Mouse (Mus musculus): ENCODE results near the gene 4931440F15Rik.

Gene 4931440F15Rik

DNA sequence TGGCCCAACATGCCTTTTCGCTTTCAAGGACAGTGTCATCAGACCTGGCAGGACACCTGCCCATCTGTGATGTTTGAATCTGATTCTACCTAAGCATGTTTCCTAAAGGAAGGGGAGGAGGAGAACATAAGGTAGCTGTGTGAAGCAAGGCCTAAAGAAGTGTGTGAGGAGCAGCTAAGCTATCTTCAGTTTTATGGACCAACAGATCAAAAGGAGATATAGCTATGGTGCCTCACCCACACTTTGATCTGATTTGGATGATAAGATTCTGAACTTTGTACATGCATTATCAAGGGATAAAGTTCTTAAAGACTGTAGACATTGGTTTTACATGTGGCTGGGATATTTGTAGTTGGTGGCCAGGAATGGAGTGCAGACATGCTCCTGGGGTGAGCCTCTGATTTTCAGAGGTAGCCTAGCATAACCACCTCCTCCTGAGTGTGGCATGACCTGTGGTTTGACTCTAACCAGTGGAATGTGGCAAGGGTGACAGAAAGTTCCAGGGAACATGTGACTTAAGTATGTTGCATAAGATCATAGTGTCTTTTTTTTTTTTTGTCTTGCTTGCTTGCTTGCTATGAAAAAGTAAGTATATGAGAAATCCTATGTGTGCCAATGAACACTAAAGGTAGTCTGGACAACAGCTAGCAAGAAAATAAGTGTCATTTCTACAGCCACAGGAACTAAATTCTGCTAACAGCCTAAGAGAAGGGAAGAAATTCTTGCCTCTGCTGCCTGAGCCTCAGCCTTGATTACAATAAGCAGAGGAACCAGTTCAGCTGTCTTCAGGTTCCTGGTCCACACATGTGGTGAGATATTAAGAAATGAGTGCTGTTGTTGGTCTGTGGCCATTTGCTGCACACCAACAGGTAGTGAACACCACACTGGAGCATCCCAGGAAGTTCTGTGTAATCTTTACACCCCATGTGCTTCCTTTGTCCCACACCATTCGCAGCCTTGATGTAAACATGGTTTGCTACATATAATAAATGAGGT is 23.7 kb downstream of the 4931440F15Rik start:
- DNase-seq: no peak

DNA sequence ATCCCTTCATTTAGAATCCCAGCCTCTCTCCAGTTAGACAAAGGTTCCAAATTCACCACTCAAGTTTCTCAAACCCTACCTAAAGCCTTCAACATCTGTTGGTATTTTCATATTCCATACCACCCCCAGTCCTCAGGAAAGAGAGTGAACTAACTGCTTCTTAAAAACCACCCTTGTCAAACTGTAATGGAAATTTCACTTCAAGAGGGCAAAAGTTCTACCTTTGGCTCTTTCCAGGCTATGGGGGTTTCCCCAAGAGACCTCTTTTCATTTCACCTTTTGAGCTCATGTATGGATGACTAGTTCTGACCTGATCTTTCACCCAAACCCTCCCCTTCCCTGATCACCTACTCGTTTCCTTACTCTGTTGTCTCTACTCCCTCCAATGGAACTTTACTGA is 25.6 kb downstream of the 4931440F15Rik start:
- no peak for DNase-seq

DNA sequence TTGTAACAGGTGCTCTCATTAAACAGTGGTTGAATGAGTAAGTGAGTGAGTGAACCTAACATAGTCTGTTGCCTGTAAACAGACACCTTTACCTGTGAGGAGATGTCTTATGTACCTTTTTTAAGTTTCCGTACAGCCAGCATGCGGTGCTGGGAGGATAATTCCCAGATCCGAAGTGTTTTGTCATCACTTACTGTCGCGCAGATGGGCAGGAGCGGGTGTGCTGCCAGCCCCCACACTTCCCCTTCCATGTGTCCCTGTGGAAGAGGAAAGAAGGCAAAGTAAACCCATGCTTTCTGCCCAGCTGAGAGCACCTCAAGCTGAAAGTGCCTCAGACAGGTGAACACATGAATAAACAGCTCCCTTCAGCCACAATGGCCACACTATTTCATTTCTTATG is 30.4 kb downstream of the 4931440F15Rik start:
- DNase-seq: no peak

DNA sequence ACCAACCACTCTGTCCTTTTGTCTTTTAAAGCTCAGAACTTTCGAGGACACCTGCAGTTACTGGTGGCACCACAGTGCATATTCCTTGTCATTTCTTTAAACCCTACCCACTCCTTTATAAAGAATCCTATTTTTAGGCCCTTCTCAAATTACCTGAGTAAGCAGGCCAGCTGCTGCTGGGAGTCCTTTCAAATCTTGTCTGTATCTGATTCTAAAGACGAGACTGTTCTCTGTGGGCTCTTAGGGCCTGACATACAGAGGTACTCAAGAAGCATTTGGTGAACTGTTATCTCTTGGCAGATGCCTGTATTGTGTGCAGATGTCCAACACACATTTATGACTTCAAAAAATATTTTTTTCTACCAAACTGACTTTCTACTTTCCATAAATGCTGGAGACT is 31.0 kb downstream of the 4931440F15Rik start:
- DNase-seq: no peak

DNA sequence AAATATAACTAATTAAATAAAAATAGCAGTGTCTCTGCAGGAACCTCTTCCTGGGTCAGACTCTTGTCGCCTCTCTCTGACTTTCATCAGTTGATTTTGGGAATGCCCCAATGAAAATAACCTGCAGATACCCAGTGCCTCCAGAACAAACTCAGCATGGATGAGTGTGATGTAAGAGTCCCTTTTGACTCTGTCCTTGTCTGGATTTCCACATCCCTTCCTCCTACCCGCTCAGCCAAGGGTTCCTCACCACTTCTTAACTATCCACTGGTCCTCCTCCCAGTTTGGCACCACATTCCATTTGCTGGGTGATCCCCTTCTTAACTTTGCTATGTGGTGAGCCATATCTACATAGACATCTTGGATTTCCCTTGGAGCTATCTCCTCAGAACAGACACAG is 34.7 kb downstream of the 4931440F15Rik start:
- no peak for DNase-seq

DNA sequence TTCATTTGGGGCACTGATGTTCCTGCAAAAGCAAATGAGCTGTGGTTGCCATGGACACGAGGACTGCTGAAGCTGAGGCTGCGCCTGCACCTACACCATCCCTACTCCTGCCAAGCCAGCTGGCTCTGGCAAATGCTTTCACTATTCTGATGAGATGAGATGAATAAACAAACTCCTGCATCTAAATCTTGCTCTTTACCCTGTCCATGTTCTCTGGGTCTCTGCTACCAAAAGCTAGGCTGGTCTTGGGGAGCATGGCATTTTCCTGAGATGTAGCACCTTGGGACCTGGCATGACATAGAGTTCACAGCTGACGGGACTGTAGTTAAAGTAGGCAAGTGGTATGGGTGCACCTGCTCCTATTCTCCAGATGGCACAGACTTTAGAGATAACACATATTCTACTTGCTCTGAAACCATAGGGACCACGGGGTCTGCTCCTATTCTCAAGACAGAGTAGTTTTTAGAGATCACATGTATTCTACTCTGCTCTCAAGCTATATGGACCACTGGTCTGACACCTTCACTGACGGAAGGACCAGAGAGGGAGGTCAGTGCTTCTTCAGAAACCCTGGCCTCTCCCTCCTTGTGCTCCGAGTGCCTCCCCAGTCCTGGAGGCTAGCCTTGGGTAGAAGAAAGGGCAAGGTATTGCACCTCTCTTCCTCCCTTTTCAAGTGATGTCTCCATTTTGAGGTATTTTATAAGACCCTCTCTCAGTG is 36.4 kb downstream of the 4931440F15Rik start:
- no peak for DNase-seq

DNA sequence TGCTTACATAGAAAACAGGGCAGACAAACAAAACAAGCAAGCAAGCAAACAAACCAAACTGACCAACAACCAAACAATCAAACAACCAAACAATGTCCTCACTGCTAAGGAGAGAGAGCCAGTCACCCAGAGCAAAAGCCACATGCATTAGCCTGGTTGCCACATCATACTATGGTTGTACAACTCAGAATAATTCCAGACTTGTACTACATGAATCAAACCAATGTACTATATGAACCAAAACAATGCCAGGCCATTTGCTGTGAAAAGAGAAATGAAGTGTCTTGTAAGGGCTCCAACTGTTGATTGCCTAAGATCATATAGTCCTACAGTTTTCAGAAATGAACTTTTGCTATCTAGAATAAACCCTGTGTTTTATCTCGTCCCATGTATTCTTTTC is 37.0 kb downstream of the 4931440F15Rik start:
- DNase-seq: no peak

DNA sequence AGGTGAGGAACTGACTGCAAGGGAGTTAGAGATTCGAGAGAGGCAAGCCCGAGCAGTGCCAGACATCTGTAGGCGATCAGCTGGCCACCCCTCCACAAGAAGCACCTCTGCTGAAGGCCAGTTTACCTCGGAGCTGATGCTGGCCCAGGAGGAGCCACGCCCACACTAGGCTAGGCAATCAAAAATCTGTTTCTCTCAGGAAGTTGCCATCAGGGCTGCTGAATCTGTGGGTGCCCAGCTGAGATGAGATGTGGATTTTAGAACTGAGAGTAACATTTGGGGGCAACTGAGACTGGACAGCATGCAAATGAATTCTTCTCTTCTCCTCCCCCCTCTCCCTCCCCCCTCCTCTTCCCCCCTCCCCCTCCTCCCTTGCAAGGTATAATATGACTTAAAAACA is 38.0 kb downstream of the 4931440F15Rik start:
- DNase-seq: peak; percentile 63 to 64

DNA sequence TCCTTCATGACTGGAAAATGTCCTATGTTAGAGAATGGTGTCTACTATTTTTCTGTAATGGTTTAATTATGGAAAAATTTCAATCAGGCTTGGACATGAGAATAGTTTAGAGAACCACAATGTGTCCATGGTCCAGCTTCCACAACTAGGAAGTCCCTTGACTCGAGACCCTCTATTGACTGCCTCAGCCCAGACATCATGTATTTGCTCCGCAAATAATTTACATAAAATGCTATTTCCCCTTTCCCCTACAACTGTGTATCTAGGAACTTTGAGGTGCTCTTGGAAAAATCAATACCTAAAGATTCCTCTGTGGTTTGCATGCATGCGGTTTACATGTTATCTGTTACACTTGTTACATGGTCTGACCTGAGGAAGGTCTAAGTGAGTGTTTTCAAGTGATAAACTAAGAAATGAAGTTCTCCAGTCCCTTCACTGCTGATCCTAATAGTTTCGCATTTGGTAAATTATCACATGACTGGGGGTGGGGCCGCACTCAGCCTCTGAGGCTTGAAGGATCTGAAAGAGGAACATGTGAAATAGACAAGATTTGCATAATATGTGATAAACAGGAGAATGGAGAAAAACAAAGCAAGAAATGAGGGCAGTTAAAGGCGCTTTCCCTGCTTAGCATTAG is 38.8 kb downstream of the 4931440F15Rik start:
- peak; percentile 86 to 92 for DNase-seq

DNA sequence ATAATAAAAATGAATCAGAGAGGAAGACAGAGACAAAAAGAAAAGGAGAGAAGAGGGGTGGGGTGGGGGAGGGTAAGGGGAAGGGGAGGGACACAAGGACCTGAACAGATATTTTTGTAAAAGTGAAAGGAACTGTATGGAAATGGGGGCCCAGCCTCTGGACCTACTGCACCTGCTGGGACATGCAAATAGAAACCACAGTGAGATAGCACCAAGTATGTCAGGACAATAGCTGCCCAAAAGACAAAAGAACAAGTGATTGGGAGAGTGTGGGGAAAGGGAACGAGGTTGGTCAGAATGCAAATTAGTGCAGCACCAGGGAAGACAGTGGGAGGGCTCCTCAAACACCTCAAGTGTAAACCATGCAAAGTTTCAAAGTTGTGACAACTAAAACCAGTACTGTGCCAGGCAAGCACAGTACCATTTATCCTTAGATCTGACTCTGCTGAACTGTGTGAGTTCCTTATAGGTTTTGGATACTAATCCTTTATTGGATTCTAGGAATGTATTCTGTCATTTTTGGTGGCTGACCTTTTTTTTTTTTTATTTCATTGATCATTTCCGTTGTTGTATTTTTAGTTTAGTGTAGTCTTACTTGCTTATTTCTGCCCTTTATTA is 46.0 kb downstream of the 4931440F15Rik start:
- DNase-seq: no peak

DNA sequence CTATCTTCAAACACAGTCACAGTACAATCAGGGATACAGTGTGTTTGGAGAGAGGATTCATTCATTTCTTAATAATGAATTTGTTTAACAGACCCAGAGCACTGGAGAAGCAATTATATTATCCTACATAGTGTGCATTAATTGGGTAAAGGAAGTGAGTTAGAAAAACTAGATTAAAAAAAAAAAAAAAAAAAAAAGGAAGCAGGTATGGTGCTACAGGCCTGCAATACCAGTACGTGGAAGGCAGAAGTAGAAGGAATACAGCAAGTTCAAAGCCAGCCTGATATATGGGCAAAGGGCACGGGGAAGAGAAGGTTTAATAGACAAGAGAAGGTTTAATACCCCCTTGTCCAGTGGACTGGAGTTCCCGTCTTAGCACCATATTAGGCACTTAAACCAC is 46.5 kb downstream of the 4931440F15Rik start:
- no peak for DNase-seq

DNA sequence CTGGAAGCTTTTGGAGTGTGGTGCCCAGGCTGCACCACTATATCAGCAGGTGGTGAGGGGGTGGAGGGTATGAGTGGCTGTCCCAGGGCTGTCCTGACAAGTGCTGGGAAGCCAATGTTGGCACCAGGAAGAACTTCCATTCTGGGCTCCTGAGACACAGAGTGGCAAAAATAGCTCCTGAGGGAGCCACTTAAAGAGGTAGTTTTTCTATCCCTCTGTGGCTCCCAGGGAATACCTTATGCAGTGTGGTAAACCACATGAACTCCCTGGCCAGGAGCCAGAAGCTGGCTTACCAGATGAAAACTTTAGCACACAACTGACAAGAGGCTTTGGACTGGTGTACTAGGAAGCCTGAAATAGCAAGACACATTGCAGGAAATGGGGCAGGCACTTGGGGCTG is 47.5 kb downstream of the 4931440F15Rik start:
- no peak for DNase-seq

DNA sequence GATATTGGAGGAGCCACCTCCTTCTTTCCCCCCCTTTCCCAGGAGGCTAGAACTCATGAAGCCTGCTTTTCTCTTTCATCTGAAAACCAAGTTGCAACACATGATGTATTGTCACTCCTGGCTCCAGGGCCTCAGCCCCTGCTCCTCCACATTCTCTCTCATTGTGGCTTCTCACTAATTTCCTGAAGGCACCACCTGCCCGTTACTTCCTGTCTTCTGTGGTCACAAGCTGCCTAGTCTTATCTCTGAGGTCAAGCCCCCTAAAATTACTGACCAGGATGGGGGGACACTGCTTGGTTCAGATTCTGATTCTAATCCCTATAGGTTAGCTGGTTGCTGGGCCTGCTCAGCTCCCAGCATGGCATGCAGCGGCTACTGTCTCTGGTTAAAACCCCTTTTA is 50.7 kb downstream of the 4931440F15Rik start:
- DNase-seq: no peak

DNA sequence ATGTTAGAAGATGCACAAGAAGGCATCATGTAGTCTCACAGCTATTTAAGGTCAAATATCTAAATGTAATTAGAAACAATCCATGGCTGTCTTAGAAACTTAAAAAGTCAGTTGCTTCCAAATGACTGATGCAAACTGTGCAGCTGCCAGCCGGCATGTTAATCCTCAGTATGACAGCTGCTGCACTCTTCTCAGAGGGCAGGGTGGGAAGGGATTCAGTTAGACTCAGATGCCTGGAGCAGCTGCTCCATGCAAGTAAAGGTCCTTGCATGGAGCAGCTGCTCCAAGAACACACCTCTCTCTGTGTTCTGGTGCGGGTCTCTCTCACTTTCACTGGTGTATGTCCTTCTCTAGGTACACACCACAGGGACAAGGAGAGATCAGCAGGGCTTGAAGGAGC is 51.2 kb downstream of the 4931440F15Rik start:
- DNase-seq: no peak

Data from B cell, adult 2 months (primary cell).